Mouse (Mus musculus): ENCODE results near the gene Olfr573-ps1. TPM values are rescaled to one million over a fixed set of nuclear protein-coding genes. Genes with fewer than 3 reads are reported as not detected.

The Olfr573-ps1 gene
- polyA plus RNA-seq, 1 experiment, result not detected

- no peak overlapping the region for H3K4me3 ChIP-seq (ENCODE audit: control insufficient read depth, low read depth, low read length)
- H3K27ac ChIP-seq (ENCODE audit: control insufficient read depth, insufficient read depth, low read depth, low read length), result no peak overlapping the region
- TF ChIP-seq POLR2A (IDR thresholded peaks at IDR 0.05; ENCODE audit: control insufficient read depth, low read depth, low read length) (no peak), CTCF (IDR thresholded peaks at IDR 0.05; ENCODE audit: control insufficient read depth, insufficient read depth, insufficient replicate concordance, low read depth, low read length) (no peak)
- H3K4me1 ChIP-seq (ENCODE audit: control insufficient read depth, insufficient read depth, low read length), result no peaks in the 10 kb centered on the region
- H3K36me3 ChIP-seq (ENCODE audit: control insufficient read depth, insufficient read depth, low read length), result no peaks in the 10 kb centered on the region
- H3K27me3 ChIP-seq (ENCODE audit: control insufficient read depth, insufficient read depth, low read length), result no peaks in the 10 kb centered on the region
Measured at GRCm38 (mm10) chr7:102915261-102915660, 27.1 kb downstream of the Olfr573-ps1 start.

Other genes starting within 250 kb of the Olfr573-ps1 start
- gene Olfr557, start 246.7 kb downstream of the Olfr573-ps1 start, polyA plus RNA-seq (2012; rRNA removed), result 0.10 TPM in 1 of 2 replicates, not detected in the other
- 0.19 and 0.25 TPM in 2 replicates for gene Olfr558, start 240.4 kb downstream of the Olfr573-ps1 start, polyA plus RNA-seq (2012; rRNA removed)
- 0.25 and 0.47 TPM in 2 replicates for gene Olfr33, start 223.5 kb downstream of the Olfr573-ps1 start, polyA plus RNA-seq (2012; rRNA removed)
- gene Olfr559, start 215.1 kb downstream of the Olfr573-ps1 start, polyA plus RNA-seq (2012; rRNA removed), result not detected in 2 replicates
- not detected in 2 replicates for gene Olfr560, start 183.2 kb downstream of the Olfr573-ps1 start, polyA plus RNA-seq (2012; rRNA removed)
- 1.1 and 1.3 TPM in 2 replicates for gene Olfr78, start 183.1 kb downstream of the Olfr573-ps1 start, polyA plus RNA-seq (2012; rRNA removed)
- gene Olfr561, start 171.4 kb downstream of the Olfr573-ps1 start, polyA plus RNA-seq (2012; rRNA removed), result not detected in 2 replicates
- gene Olfr564, start 139.1 kb downstream of the Olfr573-ps1 start, polyA plus RNA-seq (2012; rRNA removed), result not detected in 2 replicates
- gene Olfr566, start 83.8 kb downstream of the Olfr573-ps1 start, polyA plus RNA-seq (2012; rRNA removed), result not detected in 2 replicates
- 0.26 and 0.59 TPM in 2 replicates for gene Olfr568, start 65.5 kb downstream of the Olfr573-ps1 start, polyA plus RNA-seq (2012; rRNA removed)
- gene Olfr569, start 51.7 kb downstream of the Olfr573-ps1 start, polyA plus RNA-seq (2012; rRNA removed), result not detected in 2 replicates
- 0.23 TPM in 1 of 2 replicates, not detected in the other for gene Olfr570, start 48.0 kb downstream of the Olfr573-ps1 start, polyA plus RNA-seq (2012; rRNA removed)
- not detected in 2 replicates for gene Olfr571, start 25.0 kb downstream of the Olfr573-ps1 start, polyA plus RNA-seq (2012; rRNA removed)
- gene Olfr572, start 18.2 kb downstream of the Olfr573-ps1 start, polyA plus RNA-seq (2012; rRNA removed), result not detected in 2 replicates
- gene Olfr574, start 5.9 kb upstream of the Olfr573-ps1 start, polyA plus RNA-seq (2012; rRNA removed), result not detected in 2 replicates
- gene Olfr575, start 16.2 kb upstream of the Olfr573-ps1 start, polyA plus RNA-seq (2012; rRNA removed), result not detected in 2 replicates
- gene Olfr576, start 20.1 kb upstream of the Olfr573-ps1 start, polyA plus RNA-seq (2012; rRNA removed), result not detected in 2 replicates
- not detected in 2 replicates for gene Olfr577, start 33.4 kb upstream of the Olfr573-ps1 start, polyA plus RNA-seq (2012; rRNA removed)
- gene Olfr578, start 46.7 kb upstream of the Olfr573-ps1 start, polyA plus RNA-seq (2012; rRNA removed), result not detected in 2 replicates
- gene Olfr582, start 95.4 kb upstream of the Olfr573-ps1 start, polyA plus RNA-seq (2012; rRNA removed), result not detected in 2 replicates
- not detected in 2 replicates for gene Olfr583, start 108.7 kb upstream of the Olfr573-ps1 start, polyA plus RNA-seq (2012; rRNA removed)
- gene Olfr584, start 139.3 kb upstream of the Olfr573-ps1 start, polyA plus RNA-seq (2012; rRNA removed), result not detected in 2 replicates
- not detected in 2 replicates for gene Olfr585, start 155.1 kb upstream of the Olfr573-ps1 start, polyA plus RNA-seq (2012; rRNA removed)
- gene Olfr586, start 183.1 kb upstream of the Olfr573-ps1 start, polyA plus RNA-seq (2012; rRNA removed), result not detected in 2 replicates
- not detected in 2 replicates for gene Olfr588-ps1, start 198.3 kb upstream of the Olfr573-ps1 start, polyA plus RNA-seq (2012; rRNA removed)
- gene Olfr589, start 213.8 kb upstream of the Olfr573-ps1 start, polyA plus RNA-seq (2012; rRNA removed), result not detected in 2 replicates
- gene Olfr591, start 235.8 kb upstream of the Olfr573-ps1 start, polyA plus RNA-seq (2012; rRNA removed), result not detected in 2 replicates
- not detected in 2 replicates for gene Olfr592, start 242.2 kb upstream of the Olfr573-ps1 start, polyA plus RNA-seq (2012; rRNA removed)

Data from testis, adult 2 months (tissue).